Mouse (Mus musculus): Measurements from ENCODE around the gene Jdp2. TPM values are rescaled to one million over a fixed set of nuclear protein-coding genes. Genes with fewer than 3 reads are reported as not detected.
"Not testable (repeated sequence)": the region's sequence is repeated elsewhere in the genome, so short reads cannot be mapped to it uniquely, and the experiment has no call there.

Gene Jdp2
- polyA plus RNA-seq, 1 experiment from 2014 or later, result 1.1 TPM

GRCm38 (mm10) chr12:85639326-85640008 lies 40.6 kb downstream of the Jdp2 start:
- WGBS, result 73% methylated on average over 12 of the region's 12 CpGs
- no peak overlapping the region; the same call in 1 of the 2 replicates for H3K27ac ChIP-seq (replicated peaks)
- H3K4me1 ChIP-seq, result peaks cover 7% of the 10 kb centered on the region; the same call in 1 of the 2 replicates
- peak; percentile 70 for ATAC-seq (ENCODE audit: insufficient number of reproducible peaks, low FRiP score, low TSS enrichment, low read depth)
- peaks cover 9% of the 10 kb centered on the region; the same call in 1 of the 2 replicates for H3K36me3 ChIP-seq
- no peak overlapping the region for H3K4me2 ChIP-seq (replicated peaks)
- H3K9me3 ChIP-seq (replicated peaks), result no peaks in the 10 kb centered on the region
- H3K4me3 ChIP-seq (replicated peaks), result no peak overlapping the region
- no peaks in the 10 kb centered on the region for H3K27me3 ChIP-seq
- no peak overlapping the region for H3K9ac ChIP-seq

DNA sequence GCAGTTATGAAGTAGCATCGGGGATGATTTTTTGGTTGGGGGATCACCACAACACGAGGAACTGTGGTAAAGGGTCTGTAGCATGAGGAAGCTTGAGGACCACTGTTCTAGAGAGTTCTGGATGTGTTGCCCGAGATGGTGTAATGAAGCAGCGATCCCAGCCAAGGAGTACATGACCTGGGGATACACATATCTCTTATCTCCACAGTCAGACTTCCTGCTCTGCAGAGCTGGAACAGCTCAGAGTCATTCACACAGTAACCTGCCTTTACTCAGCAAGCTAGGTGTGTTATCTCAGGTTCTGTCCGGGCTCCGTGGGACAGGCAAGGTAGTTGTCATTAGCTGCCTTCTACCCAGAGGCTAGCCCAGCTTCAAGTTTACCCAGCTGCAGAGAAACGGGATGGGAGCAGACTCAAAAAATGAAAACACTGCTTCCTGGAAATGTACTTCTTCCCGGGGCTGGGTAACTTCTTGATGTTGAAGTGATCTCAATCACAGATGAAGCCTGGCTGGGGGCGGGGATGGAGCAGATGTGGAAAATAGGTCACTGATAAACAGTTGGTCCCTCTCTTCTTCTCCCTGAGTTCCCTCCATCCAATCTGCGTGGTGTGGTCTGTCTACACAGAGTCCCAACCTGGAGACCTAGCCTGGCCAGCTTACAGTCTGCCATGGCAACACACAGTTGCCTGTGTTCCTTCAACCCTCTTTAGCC lies 42.2 kb downstream of the Jdp2 start:
- 68% methylated on average over 10 of the region's 10 CpGs for WGBS
- no peak for ATAC-seq (ENCODE audit: insufficient number of reproducible peaks, low FRiP score, low TSS enrichment, low read depth)
- Histone ChIP-seq H3K36me3 (peaks cover 8% of the 10 kb centered on the region; the same call in 1 of the 2 replicates), H3K9ac (no peak overlapping the region), H3K4me3 (replicated peaks) (no peak overlapping the region), H3K4me1 (peaks cover 7% of the 10 kb centered on the region; the same call in 1 of the 2 replicates), H3K27me3 (no peaks in the 10 kb centered on the region), H3K9me3 (replicated peaks) (no peaks in the 10 kb centered on the region), H3K27ac (replicated peaks) (no peak overlapping the region), H3K4me2 (replicated peaks) (no peak overlapping the region)

- no peak for ATAC-seq (ENCODE audit: insufficient number of reproducible peaks, low FRiP score, low TSS enrichment, low read depth)
- Histone ChIP-seq H3K4me1 (peaks cover 7% of the 10 kb centered on the region; the same call in 1 of the 2 replicates), H3K27ac (replicated peaks) (no peak overlapping the region), H3K27me3 (no peaks in the 10 kb centered on the region), H3K4me3 (replicated peaks) (no peak overlapping the region), H3K9ac (no peak overlapping the region), H3K36me3 (peaks cover 5% of the 10 kb centered on the region; the same call in 1 of the 2 replicates), H3K9me3 (replicated peaks) (no peaks in the 10 kb centered on the region), H3K4me2 (replicated peaks) (no peak overlapping the region)
- 68% methylated on average over 4 of the region's 4 CpGs for WGBS
Observed at GRCm38 (mm10) chr12:85641564-85641931, 42.7 kb downstream of the Jdp2 start.

DNA sequence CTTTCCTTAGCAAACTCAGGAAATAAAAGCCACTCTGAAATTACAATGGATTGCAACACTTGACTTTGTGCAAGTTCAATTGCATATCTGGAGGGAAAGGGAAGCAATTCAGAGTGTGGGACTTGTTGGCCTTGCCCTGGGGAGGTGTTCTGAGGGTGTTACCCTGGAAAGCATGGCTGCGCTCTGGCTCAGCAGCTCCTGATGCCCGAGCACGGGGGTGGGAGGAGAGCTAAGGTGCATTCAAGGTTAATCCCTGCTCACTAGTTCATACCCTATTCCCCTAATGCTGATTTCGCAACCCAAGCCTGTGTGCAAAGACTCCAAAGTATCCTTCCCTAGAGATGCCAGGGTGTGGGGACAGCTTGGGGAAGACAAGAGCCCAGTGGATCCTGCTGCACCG lies 44.9 kb downstream of the Jdp2 start:
- WGBS, result 73% methylated on average over 5 of the region's 5 CpGs
- H3K9ac ChIP-seq, result no peak overlapping the region
- ATAC-seq (ENCODE audit: insufficient number of reproducible peaks, low FRiP score, low TSS enrichment, low read depth), result no peak
- no peak overlapping the region for H3K4me3 ChIP-seq (replicated peaks)
- no peaks in the 10 kb centered on the region for H3K9me3 ChIP-seq (replicated peaks)
- peaks cover 5% of the 10 kb centered on the region; the same call in 1 of the 2 replicates for H3K36me3 ChIP-seq
- peaks cover 6% of the 10 kb centered on the region; the same call in 1 of the 2 replicates for H3K4me1 ChIP-seq
- no peak overlapping the region for H3K4me2 ChIP-seq (replicated peaks)
- no peak overlapping the region; the same call in 1 of the 2 replicates for H3K27ac ChIP-seq (replicated peaks)
- no peaks in the 10 kb centered on the region for H3K27me3 ChIP-seq

GRCm38 (mm10) chr12:85645664-85646063 lies 46.8 kb downstream of the Jdp2 start:
- Histone ChIP-seq H3K9ac (no peak overlapping the region), H3K4me3 (replicated peaks) (no peak overlapping the region), H3K27me3 (no peaks in the 10 kb centered on the region), H3K4me1 (no peaks in the 10 kb centered on the region), H3K9me3 (replicated peaks) (no peaks in the 10 kb centered on the region), H3K27ac (replicated peaks) (no peak overlapping the region), H3K4me2 (replicated peaks) (no peak overlapping the region), H3K36me3 (no peaks in the 10 kb centered on the region)
- no peak for ATAC-seq (ENCODE audit: insufficient number of reproducible peaks, low FRiP score, low TSS enrichment, low read depth)
- 91% methylated on average over 4 of the region's 4 CpGs for WGBS

- Histone ChIP-seq H3K4me2 (replicated peaks) (no peak overlapping the region), H3K4me3 (replicated peaks) (no peak overlapping the region), H3K9ac (no peak overlapping the region), H3K9me3 (replicated peaks) (no peaks in the 10 kb centered on the region), H3K36me3 (no peaks in the 10 kb centered on the region), H3K4me1 (no peaks in the 10 kb centered on the region), H3K27ac (replicated peaks) (no peak overlapping the region), H3K27me3 (no peaks in the 10 kb centered on the region)
- ATAC-seq (ENCODE audit: insufficient number of reproducible peaks, low FRiP score, low TSS enrichment, low read depth), result no peak
- 28% methylated on average over 10 of the region's 10 CpGs for WGBS
Observed at GRCm38 (mm10) chr12:85647346-85647745, 48.5 kb downstream of the Jdp2 start.

- 94% methylated on average over 1 of the region's 1 CpGs for WGBS
- Histone ChIP-seq H3K4me1 (no peaks in the 10 kb centered on the region), H3K9me3 (replicated peaks) (no peaks in the 10 kb centered on the region), H3K4me3 (replicated peaks) (no peak overlapping the region), H3K27me3 (no peaks in the 10 kb centered on the region), H3K9ac (no peak overlapping the region), H3K4me2 (replicated peaks) (no peak overlapping the region), H3K36me3 (no peaks in the 10 kb centered on the region), H3K27ac (replicated peaks) (no peak overlapping the region)
- ATAC-seq (ENCODE audit: insufficient number of reproducible peaks, low FRiP score, low TSS enrichment, low read depth), result no peak
Observed at GRCm38 (mm10) chr12:85647955-85648354, 49.1 kb downstream of the Jdp2 start.

DNA sequence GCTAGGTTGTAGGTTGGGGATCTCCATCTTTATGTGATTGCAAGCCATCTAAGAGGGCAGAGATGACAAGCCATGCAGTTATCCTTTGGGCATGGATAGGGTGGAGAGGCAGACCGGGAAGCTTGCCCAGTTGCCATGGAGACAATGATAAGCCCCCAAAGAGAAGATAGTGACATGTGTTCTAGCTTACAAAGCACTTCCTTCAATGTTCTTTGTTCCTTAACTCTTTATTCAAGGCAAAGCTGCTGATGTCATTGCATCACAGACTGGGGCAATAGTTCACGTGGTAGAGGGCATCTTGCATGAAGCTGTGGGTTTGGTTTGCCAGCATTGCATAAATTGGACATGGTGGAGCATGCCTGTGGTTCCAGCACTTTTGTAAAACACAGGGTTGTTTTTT lies 60.5 kb downstream of the Jdp2 start:
- Histone ChIP-seq H3K4me2 (replicated peaks) (no peak overlapping the region), H3K27me3 (no peaks in the 10 kb centered on the region), H3K9ac (no peak overlapping the region), H3K4me1 (peaks cover 3% of the 10 kb centered on the region; the same call in 1 of the 2 replicates), H3K36me3 (no peaks in the 10 kb centered on the region), H3K4me3 (replicated peaks) (no peak overlapping the region), H3K9me3 (replicated peaks) (no peaks in the 10 kb centered on the region), H3K27ac (replicated peaks) (no peak overlapping the region)
- 52% methylated on average over 2 of the region's 2 CpGs for WGBS
- no peak for ATAC-seq (ENCODE audit: insufficient number of reproducible peaks, low FRiP score, low TSS enrichment, low read depth)

DNA sequence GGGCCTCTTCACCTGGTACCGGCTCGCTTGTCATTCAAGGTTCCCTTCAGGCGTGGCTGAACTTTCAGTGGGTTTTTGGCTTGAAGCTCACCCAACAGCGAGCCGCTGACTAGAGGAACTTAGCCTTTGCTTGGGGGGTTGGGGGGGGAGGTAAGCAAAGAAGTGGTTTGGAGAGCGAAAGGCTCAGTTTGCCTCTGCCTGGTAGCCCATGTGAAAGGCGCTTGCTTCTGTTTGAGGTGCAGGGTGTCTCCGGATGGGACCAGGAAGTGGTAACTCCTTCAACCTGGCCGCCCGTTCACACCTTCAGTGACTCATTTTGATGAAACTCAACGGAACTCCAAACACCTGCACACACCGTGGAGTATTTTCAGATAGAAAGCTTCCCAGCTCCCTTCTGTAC lies 62.0 kb downstream of the Jdp2 start:
- 86% methylated on average over 12 of the region's 12 CpGs for WGBS
- ATAC-seq (ENCODE audit: insufficient number of reproducible peaks, low FRiP score, low TSS enrichment, low read depth), result no peak
- no peak overlapping the region for H3K4me2 ChIP-seq (replicated peaks)
- H3K9me3 ChIP-seq (replicated peaks), result no peaks in the 10 kb centered on the region
- no peak overlapping the region for H3K4me3 ChIP-seq (replicated peaks)
- H3K9ac ChIP-seq, result no peak overlapping the region
- H3K27ac ChIP-seq (replicated peaks), result no peak overlapping the region
- H3K4me1 ChIP-seq, result peaks cover 3% of the 10 kb centered on the region; the same call in 1 of the 2 replicates
- no peaks in the 10 kb centered on the region for H3K36me3 ChIP-seq
- H3K27me3 ChIP-seq, result no peaks in the 10 kb centered on the region

GRCm38 (mm10) chr12:85662232-85662631 lies 63.4 kb downstream of the Jdp2 start:
- ATAC-seq (ENCODE audit: insufficient number of reproducible peaks, low FRiP score, low TSS enrichment, low read depth), result not testable (repeated sequence)

DNA sequence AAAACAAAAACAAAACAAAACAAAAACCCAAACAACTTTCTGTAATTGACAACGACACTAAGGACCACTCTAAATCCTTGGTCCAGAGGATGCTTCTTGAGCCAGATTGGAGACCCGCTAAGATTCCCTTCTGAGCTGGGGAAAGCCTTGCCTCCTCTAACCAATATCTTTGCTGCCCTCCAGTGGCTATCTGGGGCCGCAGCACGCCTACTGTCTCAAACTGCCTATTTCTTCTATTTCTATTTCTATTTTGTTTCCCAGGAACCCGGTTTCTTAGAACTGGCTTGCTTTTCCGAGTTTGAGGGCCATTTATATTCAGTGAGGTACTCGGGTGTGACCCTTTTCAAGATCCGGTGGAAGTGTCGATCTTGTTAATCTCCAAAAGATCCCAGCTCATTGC lies 64.1 kb downstream of the Jdp2 start:
- 0 out of 2 replicates have a peak overlapping the region, but pooled peaks have one; percentile 17 for H3K4me2 ChIP-seq (replicated peaks)
- WGBS, result 13% methylated on average over 9 of the region's 9 CpGs
- no peak overlapping the region for H3K9ac ChIP-seq
- ATAC-seq (ENCODE audit: insufficient number of reproducible peaks, low FRiP score, low TSS enrichment, low read depth), result no peak
- H3K4me3 ChIP-seq (replicated peaks), result no peak overlapping the region
- H3K27me3 ChIP-seq, result no peaks in the 10 kb centered on the region
- no peaks in the 10 kb centered on the region for H3K4me1 ChIP-seq
- H3K27ac ChIP-seq (replicated peaks), result no peak overlapping the region
- H3K9me3 ChIP-seq (replicated peaks), result no peaks in the 10 kb centered on the region
- H3K36me3 ChIP-seq, result no peaks in the 10 kb centered on the region

More at GRCm38 (mm10) chr12:85662232-85662631, 63.4 kb downstream of the Jdp2 start:
- WGBS, result 90% methylated on average over 8 of the region's 8 CpGs
- H3K9me3 ChIP-seq (replicated peaks); H3K9ac ChIP-seq; H3K4me3 ChIP-seq (replicated peaks); H3K27ac ChIP-seq (replicated peaks); H3K4me2 ChIP-seq (replicated peaks); H3K4me1 ChIP-seq; H3K36me3 ChIP-seq; H3K27me3 ChIP-seq: not testable (repeated sequence)
